Mouse (Mus musculus): Measurements from ENCODE around the gene Sds. TPM values are rescaled to one million over a fixed set of nuclear protein-coding genes. Genes with fewer than 3 reads are reported as not detected.

The Sds gene
- polyA plus RNA-seq, 1 experiment from 2014 or later, result not detected

DNA sequence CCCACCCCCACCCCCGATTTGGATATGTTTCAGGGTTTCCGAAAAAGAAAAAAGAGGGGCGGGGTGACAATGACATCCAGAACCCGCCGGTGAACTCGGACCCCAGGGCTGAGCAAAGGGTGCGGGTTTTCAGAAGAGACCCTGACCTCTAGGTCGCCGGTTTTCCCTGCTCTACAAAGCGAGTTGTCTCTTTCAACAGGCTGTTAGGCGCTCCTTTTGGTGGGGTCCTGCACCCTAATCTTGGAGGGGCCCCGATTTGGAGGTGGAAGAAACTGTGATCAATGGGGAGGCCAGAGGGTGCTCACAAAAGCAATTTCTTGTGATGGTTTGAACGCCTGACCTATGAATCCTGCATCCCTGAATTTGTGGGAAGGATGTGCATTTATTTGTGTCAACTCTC is 37.9 kb upstream of the Sds start:
- H3K9me3 ChIP-seq (ENCODE audit: control insufficient read depth, low read length), result no peaks in the 10 kb centered on the region
- no peak for DNase-seq (ENCODE audit: low spot score)
- no peak for ATAC-seq (ENCODE audit: low read depth)
- WGBS, result 2% methylated on average over 13 of the region's 13 CpGs
- H3K4me1 ChIP-seq (ENCODE audit: control insufficient read depth, insufficient read depth, low read length), result no peaks in the 10 kb centered on the region
- H3K4me3 ChIP-seq (ENCODE audit: low read depth, low read length), result no peak overlapping the region; the same call in 1 of the 2 replicates
- H3K4me2 ChIP-seq (ENCODE audit: low read depth, low read length), result no peak overlapping the region
- no peak overlapping the region for H3K9ac ChIP-seq (ENCODE audit: low read depth, low read length)
- peaks cover 87% of the 10 kb centered on the region for H3K27me3 ChIP-seq (replicated peaks; ENCODE audit: control insufficient read depth, insufficient read depth, low read length)
- no peaks in the 10 kb centered on the region for H3K36me3 ChIP-seq (ENCODE audit: control insufficient read depth, insufficient read depth, low read length)
- H3K27ac ChIP-seq (replicated peaks; ENCODE audit: low read depth, low read length), result no peak overlapping the region

GRCm38 (mm10) chr5:120438991-120439710 is 37.2 kb upstream of the Sds start:
- no peaks in the 10 kb centered on the region for H3K4me1 ChIP-seq (ENCODE audit: control insufficient read depth, insufficient read depth, low read length)
- ATAC-seq (ENCODE audit: low read depth) (no peak), DNase-seq (ENCODE audit: low spot score) (no peak)
- H3K27me3 ChIP-seq (replicated peaks; ENCODE audit: control insufficient read depth, insufficient read depth, low read length), result peaks cover 82% of the 10 kb centered on the region
- no peak overlapping the region for H3K9ac ChIP-seq (ENCODE audit: low read depth, low read length)
- H3K27ac ChIP-seq (replicated peaks; ENCODE audit: low read depth, low read length), result no peak overlapping the region
- H3K4me3 ChIP-seq (ENCODE audit: low read depth, low read length), result 0 out of 2 replicates have a peak overlapping the region, but pooled peaks have one; percentile 29
- H3K9me3 ChIP-seq (ENCODE audit: control insufficient read depth, low read length), result no peaks in the 10 kb centered on the region
- peak overlapping the region; percentile 49; the same call in 1 of the 2 replicates for H3K4me2 ChIP-seq (ENCODE audit: low read depth, low read length)
- H3K36me3 ChIP-seq (ENCODE audit: control insufficient read depth, insufficient read depth, low read length), result no peaks in the 10 kb centered on the region
- whole genome bisulfite sequencing, result 5% methylated on average over 26 of the region's 27 CpGs

- no peak overlapping the region for H3K27ac ChIP-seq (replicated peaks; ENCODE audit: low read depth, low read length)
- no peak overlapping the region for H3K9ac ChIP-seq (ENCODE audit: low read depth, low read length)
- 7% methylated on average over 52 of the region's 61 CpGs for WGBS
These were observed 36.2 kb upstream of the Sds start for GRCm38 (mm10) chr5:120439887-120440670.

DNA sequence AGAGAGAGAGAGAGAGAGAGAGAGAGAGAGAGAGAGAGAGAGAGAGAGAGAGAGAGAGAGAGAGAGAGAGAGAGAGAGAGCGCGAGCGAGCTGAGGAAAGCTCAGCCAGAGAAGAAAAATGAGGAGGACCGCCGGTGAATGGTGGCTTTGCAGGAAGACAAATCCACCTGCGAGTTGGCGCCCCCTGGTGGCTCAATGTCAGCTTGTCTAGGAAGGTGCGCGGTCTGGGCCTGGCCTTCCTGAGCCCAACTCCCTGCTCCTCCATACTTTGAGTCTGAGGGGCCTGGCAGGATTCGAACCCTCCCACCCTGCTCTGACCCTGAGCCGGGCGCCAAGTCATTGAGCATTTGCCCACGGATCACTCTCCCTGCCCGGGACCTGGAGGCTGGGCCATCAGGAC is 35.6 kb upstream of the Sds start:
- peak overlapping the region; percentile 49 for H3K4me2 ChIP-seq (ENCODE audit: low read depth, low read length)
- WGBS, result 9% methylated on average over 10 of the region's 14 CpGs

More at GRCm38 (mm10) chr5:120439887-120440670, 36.2 kb upstream of the Sds start:
- H3K4me3 ChIP-seq (ENCODE audit: low read depth, low read length), result peak overlapping the region; percentile 29
- no peaks in the 10 kb centered on the region for H3K36me3 ChIP-seq (ENCODE audit: control insufficient read depth, insufficient read depth, low read length)
- no peaks in the 10 kb centered on the region for H3K9me3 ChIP-seq (ENCODE audit: control insufficient read depth, low read length)
- no peak for DNase-seq (ENCODE audit: low spot score)
- peak overlapping the region; percentile 49 for H3K4me2 ChIP-seq (ENCODE audit: low read depth, low read length)
- H3K27me3 ChIP-seq (replicated peaks; ENCODE audit: control insufficient read depth, insufficient read depth, low read length), result peaks cover 75% of the 10 kb centered on the region
- no peaks in the 10 kb centered on the region for H3K4me1 ChIP-seq (ENCODE audit: control insufficient read depth, insufficient read depth, low read length)
- ATAC-seq (ENCODE audit: low read depth), result no peak

GRCm38 (mm10) chr5:120447305-120447704 is 29.0 kb upstream of the Sds start:
- ATAC-seq (ENCODE audit: low read depth), result no peak

More for the DNA sequence above, 35.6 kb upstream of the Sds start:
- Histone ChIP-seq H3K4me1 (ENCODE audit: control insufficient read depth, insufficient read depth, low read length) (no peaks in the 10 kb centered on the region), H3K9me3 (ENCODE audit: control insufficient read depth, low read length) (no peaks in the 10 kb centered on the region), H3K36me3 (ENCODE audit: control insufficient read depth, insufficient read depth, low read length) (no peaks in the 10 kb centered on the region), H3K27me3 (replicated peaks; ENCODE audit: control insufficient read depth, insufficient read depth, low read length) (peaks cover 68% of the 10 kb centered on the region), H3K27ac (replicated peaks; ENCODE audit: low read depth, low read length) (no peak overlapping the region), H3K9ac (ENCODE audit: low read depth, low read length) (no peak overlapping the region), H3K4me3 (ENCODE audit: low read depth, low read length) (peak overlapping the region; percentile 29)
- peak; percentile 79; the same call in 1 of the 2 replicates for ATAC-seq (ENCODE audit: low read depth)
- peak; percentile 92 for DNase-seq (ENCODE audit: low spot score)

DNA sequence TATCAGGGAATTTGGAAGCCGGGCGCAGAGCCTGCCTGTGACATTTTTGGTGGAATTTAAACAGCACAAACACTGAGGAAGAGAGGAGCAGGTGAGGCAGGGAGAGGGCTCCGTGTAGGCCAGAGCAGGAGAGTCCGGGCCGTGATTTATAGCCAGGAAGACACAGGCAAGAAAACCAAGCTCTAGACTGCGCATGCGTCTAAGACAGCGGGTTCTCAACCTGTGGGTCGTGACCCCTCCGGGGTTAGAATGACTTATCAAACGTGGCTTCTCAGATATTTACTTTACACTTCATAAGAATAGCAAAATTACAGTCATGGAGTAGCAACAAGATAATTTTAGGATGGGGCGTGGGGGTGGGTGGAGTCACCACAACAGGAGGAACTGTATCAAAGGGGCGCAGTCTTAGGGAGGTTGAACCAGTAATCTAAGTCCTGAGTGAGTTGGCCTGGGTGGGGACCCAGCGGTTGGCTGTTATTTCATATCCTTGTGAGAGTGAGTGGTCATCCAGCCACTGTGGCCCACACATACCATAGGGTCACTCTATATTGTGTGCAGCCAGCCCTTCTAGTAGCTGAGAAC is 21.5 kb upstream of the Sds start:
- Histone ChIP-seq H3K27me3 (replicated peaks; ENCODE audit: control insufficient read depth, insufficient read depth, low read length) (no peaks in the 10 kb centered on the region), H3K4me1 (ENCODE audit: control insufficient read depth, insufficient read depth, low read length) (no peaks in the 10 kb centered on the region), H3K9ac (ENCODE audit: low read depth, low read length) (no peak overlapping the region), H3K4me3 (ENCODE audit: low read depth, low read length) (no peak overlapping the region), H3K36me3 (ENCODE audit: control insufficient read depth, insufficient read depth, low read length) (no peaks in the 10 kb centered on the region), H3K9me3 (ENCODE audit: control insufficient read depth, low read length) (no peaks in the 10 kb centered on the region), H3K27ac (replicated peaks; ENCODE audit: low read depth, low read length) (no peak overlapping the region), H3K4me2 (ENCODE audit: low read depth, low read length) (no peak overlapping the region)
- ATAC-seq (ENCODE audit: low read depth) (no peak), DNase-seq (ENCODE audit: low spot score) (no peak)
- WGBS, result 71% methylated on average over 14 of the region's 14 CpGs

More at GRCm38 (mm10) chr5:120447305-120447704, 29.0 kb upstream of the Sds start:
- Histone ChIP-seq H3K36me3 (ENCODE audit: control insufficient read depth, insufficient read depth, low read length) (no peaks in the 10 kb centered on the region), H3K4me2 (ENCODE audit: low read depth, low read length) (no peak overlapping the region), H3K4me1 (ENCODE audit: control insufficient read depth, insufficient read depth, low read length) (no peaks in the 10 kb centered on the region), H3K27me3 (replicated peaks; ENCODE audit: control insufficient read depth, insufficient read depth, low read length) (peaks cover 11% of the 10 kb centered on the region), H3K4me3 (ENCODE audit: low read depth, low read length) (no peak overlapping the region), H3K27ac (replicated peaks; ENCODE audit: low read depth, low read length) (no peak overlapping the region), H3K9ac (ENCODE audit: low read depth, low read length) (no peak overlapping the region), H3K9me3 (ENCODE audit: control insufficient read depth, low read length) (no peaks in the 10 kb centered on the region)
- no peak for DNase-seq (ENCODE audit: low spot score)
- WGBS, result 36% methylated on average over 13 of the region's 13 CpGs

DNA sequence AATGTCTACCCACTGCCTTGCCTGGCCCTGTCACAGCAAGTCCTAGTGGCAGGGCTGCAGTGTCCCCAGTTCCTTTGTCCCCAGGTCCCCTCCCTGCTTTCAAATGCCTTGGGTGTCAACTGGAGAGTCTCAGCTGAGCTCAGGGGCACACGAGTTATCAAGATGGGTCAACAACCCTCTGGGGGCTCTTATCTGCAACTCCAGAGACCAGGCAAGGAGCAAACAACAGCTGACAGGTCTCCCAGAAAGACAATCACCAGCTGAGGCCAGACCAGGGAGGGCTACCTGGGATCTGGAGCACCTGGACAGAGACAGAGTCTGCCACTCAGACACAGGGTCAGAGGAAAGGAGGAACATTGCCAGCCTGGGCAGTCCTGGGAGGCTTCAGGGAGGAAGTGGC is 20.1 kb upstream of the Sds start:
- DNase-seq (ENCODE audit: low spot score) (no peak), ATAC-seq (ENCODE audit: low read depth) (no peak)
- Histone ChIP-seq H3K9me3 (ENCODE audit: control insufficient read depth, low read length) (no peaks in the 10 kb centered on the region), H3K4me1 (ENCODE audit: control insufficient read depth, insufficient read depth, low read length) (no peaks in the 10 kb centered on the region), H3K4me3 (ENCODE audit: low read depth, low read length) (no peak overlapping the region), H3K4me2 (ENCODE audit: low read depth, low read length) (no peak overlapping the region), H3K9ac (ENCODE audit: low read depth, low read length) (no peak overlapping the region), H3K27me3 (replicated peaks; ENCODE audit: control insufficient read depth, insufficient read depth, low read length) (no peaks in the 10 kb centered on the region), H3K36me3 (ENCODE audit: control insufficient read depth, insufficient read depth, low read length) (no peaks in the 10 kb centered on the region), H3K27ac (replicated peaks; ENCODE audit: low read depth, low read length) (no peak overlapping the region)
- 38% methylated on average over 1 of the region's 1 CpGs for WGBS

DNA sequence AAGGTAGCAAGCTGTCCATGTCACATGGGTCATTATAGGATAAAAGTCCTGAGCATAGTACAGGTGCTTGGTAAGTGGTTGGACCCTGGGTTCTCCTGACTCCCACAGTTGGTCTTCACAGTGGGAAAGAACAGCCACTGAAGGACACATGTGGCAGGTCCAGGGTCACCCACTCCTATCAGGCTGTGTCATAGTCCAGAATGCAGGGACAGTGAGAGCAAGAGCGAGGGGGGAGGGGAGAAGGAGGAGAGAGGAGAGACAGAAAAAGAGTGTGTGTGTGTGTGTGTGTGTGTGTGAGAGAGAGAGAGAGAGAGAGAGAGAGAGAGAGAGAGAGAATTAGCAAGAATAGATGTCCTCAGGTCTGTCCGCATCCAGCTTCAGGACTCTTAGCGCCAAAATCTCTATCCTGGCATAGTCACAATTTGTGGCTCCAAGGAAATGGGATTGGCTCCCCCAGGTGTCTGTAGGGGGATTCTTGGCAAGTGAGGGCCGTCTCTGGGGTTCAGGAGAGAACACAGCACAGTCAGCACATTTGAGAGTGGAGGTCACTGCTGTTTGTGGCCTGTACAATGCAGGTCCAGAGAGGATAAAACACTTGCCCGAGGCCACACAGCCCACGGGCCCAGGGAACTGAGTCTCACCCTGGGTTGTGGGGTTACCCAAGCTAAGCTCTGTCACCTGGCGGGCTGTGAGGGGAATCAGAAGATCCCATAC is 19.3 kb upstream of the Sds start:
- no peak for DNase-seq (ENCODE audit: low spot score)
- Histone ChIP-seq H3K4me1 (ENCODE audit: control insufficient read depth, insufficient read depth, low read length) (no peaks in the 10 kb centered on the region), H3K9me3 (ENCODE audit: control insufficient read depth, low read length) (no peaks in the 10 kb centered on the region), H3K36me3 (ENCODE audit: control insufficient read depth, insufficient read depth, low read length) (no peaks in the 10 kb centered on the region), H3K4me3 (ENCODE audit: low read depth, low read length) (no peak overlapping the region), H3K27me3 (replicated peaks; ENCODE audit: control insufficient read depth, insufficient read depth, low read length) (no peaks in the 10 kb centered on the region), H3K27ac (replicated peaks; ENCODE audit: low read depth, low read length) (no peak overlapping the region), H3K9ac (ENCODE audit: low read depth, low read length) (no peak overlapping the region), H3K4me2 (ENCODE audit: low read depth, low read length) (no peak overlapping the region)
- 43% methylated on average over 7 of the region's 7 CpGs for WGBS
- ATAC-seq (ENCODE audit: low read depth), result no peak
